Mouse (Mus musculus): Measurements from ENCODE around the gene Arhgdib.

GRCm38 (mm10) chr6:136894532-136895339 lies 47.0 kb downstream of the Arhgdib start:
- TF ChIP-seq CTCF (IDR thresholded peaks at IDR 0.05; ENCODE audit: borderline replicate concordance, control insufficient read depth, extremely low read depth, insufficient read depth, low read length, poor library complexity) (no peak), POLR2A (IDR thresholded peaks at IDR 0.05; ENCODE audit: control insufficient read depth, extremely low read depth, insufficient read depth, low read length, poor library complexity) (no peak)
